In the genomic region with DNA sequence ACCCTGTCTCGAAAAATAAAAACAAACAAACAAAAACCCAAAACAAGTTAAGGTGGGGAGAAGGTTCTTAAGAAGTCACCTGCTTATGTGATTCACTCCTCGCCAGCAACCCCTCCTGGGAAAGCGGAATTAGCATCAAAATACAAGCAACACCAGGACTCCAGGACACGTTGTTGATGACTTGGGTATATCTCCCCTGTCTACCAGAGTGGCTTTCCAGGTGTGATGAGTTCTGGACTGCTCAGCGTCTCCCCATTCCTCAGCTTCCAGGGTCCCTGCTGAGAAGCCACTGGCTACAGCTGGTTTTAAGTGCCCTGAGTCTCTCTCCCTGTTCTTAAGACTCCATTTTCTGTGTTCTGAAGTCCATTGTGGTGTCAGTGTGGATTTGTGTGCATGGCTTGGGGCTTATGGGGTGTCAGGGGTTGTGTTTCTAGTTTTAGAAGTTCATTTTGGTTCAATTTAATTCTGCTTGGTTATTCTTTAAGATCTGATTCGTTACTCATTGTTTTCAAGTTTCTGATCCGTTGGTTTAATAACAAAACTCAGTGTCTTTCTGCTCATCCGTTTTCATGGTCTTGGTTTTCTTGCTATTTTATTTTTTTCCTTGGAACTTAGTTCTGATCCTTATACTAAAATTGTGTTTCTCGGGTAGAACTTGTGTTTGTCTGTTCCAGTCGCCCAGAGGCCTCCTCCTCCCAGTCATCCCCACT, we compare ENCODE assay signal across 9 mouse cellular contexts. TPM values are rescaled to one million over a fixed set of nuclear protein-coding genes. Genes with fewer than 3 reads are reported as not detected.
DNase-seq lines count a peak whose midpoint lies in the region; ATAC-seq lines count a peak whose summit lies in the region.
"Had no signal": no experiment of that assay in that cellular context is flagged by ENCODE, and none has a peak within 500 bp of the region (broad histone marks: within the 10 kb centered on the region; RNA-seq: fewer than 3 reads in every experiment).

No protein-coding gene starts in this region.

- no peaks in the 10 kb centered on the region for H3K27me3 ChIP-seq in hindbrain, embryonic 14.5 days (ENCODE audit: control insufficient read depth, insufficient read depth, low read length)
- no peaks in the 10 kb centered on the region for H3K27me3 ChIP-seq in midbrain, embryonic 10.5 days (ENCODE audit: low read depth, poor library complexity, severe bottlenecking)

- no peaks in the 10 kb centered on the region for H3K36me3 ChIP-seq in hindbrain, embryonic 14.5 days (replicated peaks; ENCODE audit: control insufficient read depth, insufficient read depth)
- peaks cover 2% of the 10 kb centered on the region for H3K36me3 ChIP-seq in midbrain, embryonic 10.5 days

- H3K27ac ChIP-seq in hindbrain, embryonic 14.5 days, result no peak overlapping the region
- peak overlapping the region; percentile 74; the same call in 1 of the 2 replicates for H3K27ac ChIP-seq in midbrain, embryonic 10.5 days (replicated peaks)

- H3K4me1 ChIP-seq in hindbrain, embryonic 14.5 days (replicated peaks; ENCODE audit: control insufficient read depth, insufficient read depth, low read length), result no peaks in the 10 kb centered on the region
- H3K4me1 ChIP-seq in midbrain, embryonic 10.5 days, result peaks cover 20% of the 10 kb centered on the region

- 69% methylated on average over 10 of the region's 10 CpGs for WGBS in hindbrain, embryonic 14.5 days
- 70% methylated on average over 10 of the region's 10 CpGs for WGBS in midbrain, embryonic 10.5 days

- peak; percentile 68 for DNase-seq in heart, adult 11 months
- DNase-seq in heart, postnatal 14 days, result no peak
- peak; percentile 33 for DNase-seq in NIH3T3 (ENCODE audit: low read depth)
- DNase-seq in hindbrain, embryonic 14.5 days (ENCODE audit: low spot score), result no peak
- no peak for DNase-seq in midbrain, embryonic 10.5 days (ENCODE audit: low spot score)
- DNase-seq in frontal cortex, postnatal 25 days (ENCODE audit: low spot score in 2 of 2), result no peak
- no peak for DNase-seq in ovary, adult 18-20 months (ENCODE audit: low spot score)
- DNase-seq: thymus, postnatal 14 days had no signal

- no peak overlapping the region for H3K4me3 ChIP-seq in hindbrain, embryonic 14.5 days (replicated peaks; ENCODE audit: low read length)
- H3K4me3 ChIP-seq in midbrain, embryonic 10.5 days, result no peak overlapping the region

- H3K9me3 ChIP-seq in hindbrain, embryonic 14.5 days (ENCODE audit: control insufficient read depth, low read length), result no peaks in the 10 kb centered on the region
- H3K9me3 ChIP-seq in midbrain, embryonic 10.5 days (replicated peaks), result no peaks in the 10 kb centered on the region

- H3K4me2 ChIP-seq in hindbrain, embryonic 14.5 days (replicated peaks), result peak overlapping the region; percentile 48

- no peak overlapping the region for H3K9ac ChIP-seq in hindbrain, embryonic 14.5 days

- intact Hi-C loops in heart, postnatal 14 days (cut with DNase I), result no loop called here

- ATAC-seq in hindbrain, embryonic 14.5 days (ENCODE audit: low FRiP score), result no peak
- no peak for ATAC-seq in megakaryocyte progenitor cell, adult 5-6 weeks (replicated peaks; ENCODE audit: poor library complexity)

RNA-seq across cellular contexts. Expression of a gene that starts 7.7 kb away (rescaled TPM):
- total RNA-seq in heart, postnatal 14 days (2021), result 10 to 100 TPM; 31.5 to 33.3 TPM
- 9.4 and 10.8 TPM in 2 replicates for polyA plus RNA-seq in hindbrain, embryonic 14.5 days (2014; fragmentation: Nextera tagmentation; extraction: Ambion mirVana)
- polyA plus RNA-seq in midbrain, embryonic 10.5 days (2016; fragmentation: Nextera tagmentation; extraction: Ambion mirVana), result 14.2 and 15.3 TPM in 2 replicates
- 50.4 and 52.7 TPM in 2 replicates for total RNA-seq in megakaryocyte progenitor cell, adult 5-6 weeks (2015)
- total RNA-seq in megakaryocyte progenitor cell, adult 5-6 weeks (2017), result 31.3 and 35.4 TPM in 2 replicates

Comparison
In these comparisons a context has a peak if more than half of its experiments do, and no peak if none do; other contexts are left out.
1. DNase-seq: peak in heart, adult 11 months (single experiment) and NIH3T3 (single experiment); none in heart, postnatal 14 days (0 of 2), hindbrain, embryonic 14.5 days (single experiment), midbrain, embryonic 10.5 days (single experiment), frontal cortex, postnatal 25 days (0 of 2) and ovary, adult 18-20 months (single experiment).